Mouse (Mus musculus): ENCODE measurements around the gene Slmap. TPM values are rescaled to one million over a fixed set of nuclear protein-coding genes. Genes with fewer than 3 reads are reported as not detected.

The Slmap gene
- polyA plus RNA-seq, 1 experiment from 2014 or later, result 12.7 TPM

DNA sequence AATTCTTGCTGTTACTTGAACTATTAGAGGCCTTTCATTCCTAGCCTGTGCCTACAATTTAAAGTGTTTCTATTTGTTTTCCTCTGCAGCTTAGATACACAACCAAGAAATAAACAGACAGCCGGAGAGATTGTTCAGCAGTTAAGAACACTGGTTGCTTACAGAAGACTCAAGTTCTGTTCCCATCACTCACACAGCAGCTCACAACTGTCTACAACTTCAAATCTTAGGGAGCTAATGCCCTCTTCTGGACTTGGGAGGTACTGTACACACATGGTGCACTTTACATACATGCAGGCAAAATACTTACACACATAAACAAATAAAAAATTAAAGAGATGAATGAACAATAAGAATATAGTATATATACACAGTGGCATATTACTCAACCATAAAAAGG, 39.7 kb downstream of the Slmap start:
- Histone ChIP-seq H3K4me2 (no peak overlapping the region), H3K36me3 (ENCODE audit: poor library complexity, severe bottlenecking) (no peaks in the 10 kb centered on the region), H3K27ac (no peak overlapping the region), H3K4me1 (no peaks in the 10 kb centered on the region), H3K4me3 (no peak overlapping the region), H3K27me3 (no peaks in the 10 kb centered on the region), H3K9me3 (replicated peaks) (no peaks in the 10 kb centered on the region), H3K9ac (no peak overlapping the region)
- ATAC-seq, result no peak
- 90% methylated on average over 1 of the region's 1 CpGs for WGBS

DNA sequence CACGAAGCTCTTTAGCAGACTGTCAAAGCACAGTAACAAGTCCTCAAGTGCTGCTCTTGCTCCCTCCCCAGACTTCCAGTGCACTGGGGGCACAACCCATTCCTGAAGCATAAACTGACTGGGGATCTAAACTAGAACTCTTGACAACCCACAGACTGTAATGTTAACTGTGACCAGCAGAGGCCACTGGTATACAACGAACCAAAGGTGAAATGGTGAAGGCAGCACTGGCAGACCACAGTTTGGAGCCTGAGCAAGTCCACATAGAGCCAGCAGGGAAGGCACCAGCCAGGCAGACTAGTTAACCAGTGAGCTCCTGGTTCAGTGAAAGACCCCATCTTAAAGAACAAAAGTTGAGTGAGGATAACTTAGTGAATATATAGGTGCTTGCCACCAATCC, 43.6 kb downstream of the Slmap start:
- WGBS, result 27% methylated on average over 2 of the region's 2 CpGs
- H3K36me3 ChIP-seq (ENCODE audit: poor library complexity, severe bottlenecking), result no peaks in the 10 kb centered on the region
- H3K27ac ChIP-seq, result no peak overlapping the region
- H3K9me3 ChIP-seq (replicated peaks), result no peaks in the 10 kb centered on the region
- peak; percentile 73 for ATAC-seq
- H3K4me3 ChIP-seq, result no peak overlapping the region
- H3K27me3 ChIP-seq, result no peaks in the 10 kb centered on the region
- H3K9ac ChIP-seq, result no peak overlapping the region
- H3K4me2 ChIP-seq, result no peak overlapping the region
- H3K4me1 ChIP-seq, result peaks cover 8% of the 10 kb centered on the region; the same call in 1 of the 2 replicates

GRCm38 (mm10) chr14:26488329-26489020, 46.3 kb downstream of the Slmap start:
- no peak for ATAC-seq
- Histone ChIP-seq H3K27ac (no peak overlapping the region), H3K4me2 (no peak overlapping the region), H3K9ac (no peak overlapping the region), H3K9me3 (replicated peaks) (no peaks in the 10 kb centered on the region), H3K27me3 (no peaks in the 10 kb centered on the region), H3K4me3 (no peak overlapping the region), H3K36me3 (ENCODE audit: poor library complexity, severe bottlenecking) (no peaks in the 10 kb centered on the region), H3K4me1 (peaks cover 8% of the 10 kb centered on the region; the same call in 1 of the 2 replicates)
- WGBS, result 67% methylated on average over 9 of the region's 9 CpGs

DNA sequence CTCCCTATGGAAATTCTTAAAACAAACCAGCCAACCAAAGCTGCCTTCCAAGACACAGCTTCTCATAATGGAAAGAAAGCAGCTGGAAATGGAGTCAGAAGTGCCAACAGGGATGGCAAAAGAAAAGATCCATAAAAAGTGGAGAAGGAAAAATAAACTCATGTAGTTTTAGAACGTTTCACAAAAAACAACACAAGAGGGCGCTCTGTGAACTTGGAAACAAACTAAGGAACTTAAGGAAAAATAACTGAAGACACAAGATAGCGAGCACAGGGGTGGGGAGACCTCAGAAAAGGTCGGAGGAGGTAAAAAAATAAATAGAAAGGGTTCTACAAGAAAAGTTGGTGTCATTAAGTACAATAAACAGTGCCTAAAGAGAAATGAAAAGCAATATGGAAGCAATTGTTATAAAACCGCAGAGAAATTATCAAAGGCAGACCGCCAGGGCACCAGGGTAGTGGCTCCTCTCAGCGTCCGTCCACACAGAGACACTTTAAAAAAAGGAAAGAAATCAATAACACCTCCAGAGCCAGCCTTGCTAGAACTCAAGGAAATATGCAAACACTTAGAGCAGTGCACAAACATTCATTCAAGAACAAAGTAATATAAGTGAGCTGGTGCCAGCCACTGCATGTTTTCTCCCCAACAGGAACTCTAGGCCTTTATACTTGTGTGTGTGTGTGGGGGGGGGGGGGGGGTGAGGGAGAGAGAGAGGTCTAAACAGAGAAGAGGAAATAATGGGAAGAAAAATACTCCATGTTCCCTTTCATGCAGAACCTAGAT, 48.1 kb downstream of the Slmap start:
- H3K4me1 ChIP-seq, result peaks cover 8% of the 10 kb centered on the region; the same call in 1 of the 2 replicates
- no peaks in the 10 kb centered on the region for H3K9me3 ChIP-seq (replicated peaks)
- H3K4me2 ChIP-seq, result no peak overlapping the region
- H3K9ac ChIP-seq, result no peak overlapping the region
- no peak overlapping the region for H3K4me3 ChIP-seq
- no peak for ATAC-seq
- WGBS, result 47% methylated on average over 8 of the region's 8 CpGs
- H3K27ac ChIP-seq, result no peak overlapping the region
- no peaks in the 10 kb centered on the region for H3K27me3 ChIP-seq
- no peaks in the 10 kb centered on the region for H3K36me3 ChIP-seq (ENCODE audit: poor library complexity, severe bottlenecking)

DNA sequence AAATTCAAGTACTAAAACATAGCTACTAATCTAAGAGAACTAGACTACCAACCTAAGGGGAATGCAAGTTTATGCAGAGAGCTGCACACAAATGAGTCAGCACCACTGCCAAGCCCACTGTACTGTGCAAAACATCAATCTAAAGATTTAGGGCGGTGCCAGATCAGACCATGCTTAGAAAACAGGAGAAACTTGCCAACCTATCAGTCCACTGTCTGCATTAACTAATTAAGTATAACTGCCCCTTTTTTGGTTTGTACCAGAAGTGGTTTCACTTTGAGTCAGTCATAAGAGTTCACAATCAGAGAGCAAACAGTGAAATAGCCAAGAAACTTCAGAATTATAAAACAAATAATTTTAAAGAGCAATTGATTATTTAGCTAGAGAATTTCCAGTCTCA, 53.3 kb downstream of the Slmap start:
- no peak overlapping the region for H3K4me3 ChIP-seq
- H3K4me1 ChIP-seq, result peaks cover 4% of the 10 kb centered on the region
- no peak overlapping the region for H3K9ac ChIP-seq
- H3K36me3 ChIP-seq (ENCODE audit: poor library complexity, severe bottlenecking), result no peaks in the 10 kb centered on the region
- H3K27me3 ChIP-seq, result no peaks in the 10 kb centered on the region
- no peaks in the 10 kb centered on the region for H3K9me3 ChIP-seq (replicated peaks)
- no peak overlapping the region for H3K27ac ChIP-seq
- WGBS, result 97% methylated on average over 1 of the region's 1 CpGs
- H3K4me2 ChIP-seq, result no peak overlapping the region
- ATAC-seq, result no peak

- ATAC-seq, result no peak
- H3K4me3 ChIP-seq, result no peak overlapping the region
- no peaks in the 10 kb centered on the region for H3K36me3 ChIP-seq (ENCODE audit: poor library complexity, severe bottlenecking)
- 94% methylated on average over 5 of the region's 5 CpGs for WGBS
- no peak overlapping the region for H3K27ac ChIP-seq
- no peak overlapping the region for H3K9ac ChIP-seq
- no peaks in the 10 kb centered on the region for H3K27me3 ChIP-seq
- no peaks in the 10 kb centered on the region for H3K9me3 ChIP-seq (replicated peaks)
- peaks cover 4% of the 10 kb centered on the region for H3K4me1 ChIP-seq
- H3K4me2 ChIP-seq, result no peak overlapping the region
Measured at GRCm38 (mm10) chr14:26477738-26478137, 57.0 kb downstream of the Slmap start.

- no peak overlapping the region for H3K27ac ChIP-seq
- no peaks in the 10 kb centered on the region for H3K9me3 ChIP-seq (replicated peaks)
- peaks cover 4% of the 10 kb centered on the region for H3K4me1 ChIP-seq
- no peaks in the 10 kb centered on the region for H3K36me3 ChIP-seq (ENCODE audit: poor library complexity, severe bottlenecking)
- H3K4me2 ChIP-seq, result no peak overlapping the region
- no peaks in the 10 kb centered on the region for H3K27me3 ChIP-seq
- WGBS, result 91% methylated on average over 2 of the region's 2 CpGs
- no peak for ATAC-seq
- H3K4me3 ChIP-seq, result no peak overlapping the region
- no peak overlapping the region for H3K9ac ChIP-seq
Measured at GRCm38 (mm10) chr14:26476391-26476790, 58.3 kb downstream of the Slmap start.

DNA sequence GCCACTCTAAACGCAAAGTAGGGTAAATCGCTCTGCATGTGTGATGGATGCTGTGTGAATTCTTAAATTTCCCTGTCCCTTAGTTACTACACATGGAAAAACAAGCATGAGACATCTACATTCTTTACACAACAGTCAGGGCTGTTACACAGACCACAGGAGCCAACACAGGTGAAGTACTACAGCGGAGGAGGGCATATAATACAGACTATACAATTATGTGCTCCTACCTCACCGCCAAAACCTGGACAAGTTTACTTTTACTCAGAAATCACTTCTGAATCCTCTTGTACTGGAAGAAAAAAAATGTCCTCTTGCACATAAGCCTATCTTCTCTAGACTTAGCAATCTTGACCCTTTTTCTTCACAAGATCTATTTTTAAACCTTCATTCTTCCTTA, 66.8 kb downstream of the Slmap start:
- H3K36me3 ChIP-seq (ENCODE audit: poor library complexity, severe bottlenecking), result peaks cover 3% of the 10 kb centered on the region; the same call in 1 of the 2 replicates
- 0 out of 2 replicates have a peak, but pooled peaks cover 2% of the 10 kb centered on the region for H3K4me1 ChIP-seq
- H3K27me3 ChIP-seq, result no peaks in the 10 kb centered on the region
- no peak for ATAC-seq
- no peaks in the 10 kb centered on the region for H3K9me3 ChIP-seq (replicated peaks)
- H3K4me3 ChIP-seq, result no peak overlapping the region
- H3K4me2 ChIP-seq, result no peak overlapping the region
- no peak overlapping the region for H3K9ac ChIP-seq
- no peak overlapping the region for H3K27ac ChIP-seq
- 96% methylated on average over 4 of the region's 4 CpGs for WGBS

DNA sequence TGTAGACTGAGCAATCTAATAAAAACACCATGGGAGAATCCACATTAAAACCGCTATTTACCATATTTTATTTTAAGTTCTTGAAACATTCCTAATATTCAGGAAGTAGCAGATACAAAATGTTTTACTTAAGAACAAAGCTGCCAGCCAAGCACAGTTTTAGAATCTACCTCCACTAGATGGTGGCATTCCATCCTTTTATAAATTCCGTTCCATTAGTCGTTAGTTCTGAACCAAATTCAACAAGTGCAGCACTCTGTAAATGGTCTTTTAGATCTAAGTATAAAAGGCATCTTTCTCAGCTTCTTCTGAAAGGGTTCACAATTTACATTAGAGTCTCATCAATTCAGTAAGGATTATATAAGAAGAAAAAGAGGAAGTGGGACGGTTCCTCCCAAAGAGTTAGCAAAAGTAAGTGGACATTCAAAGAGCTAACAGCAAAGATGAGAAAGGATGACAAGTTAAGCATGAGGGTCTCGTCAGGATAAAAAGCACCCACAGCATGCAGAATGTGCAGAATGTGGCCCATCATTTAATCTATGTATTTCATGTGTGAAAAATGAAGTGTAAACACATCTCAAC, 68.1 kb downstream of the Slmap start:
- Histone ChIP-seq H3K36me3 (ENCODE audit: poor library complexity, severe bottlenecking) (peaks cover 10% of the 10 kb centered on the region; the same call in 1 of the 2 replicates), H3K4me1 (0 out of 2 replicates have a peak, but pooled peaks cover 2% of the 10 kb centered on the region), H3K4me3 (no peak overlapping the region), H3K27me3 (no peaks in the 10 kb centered on the region), H3K27ac (no peak overlapping the region), H3K4me2 (no peak overlapping the region), H3K9ac (no peak overlapping the region), H3K9me3 (replicated peaks) (no peaks in the 10 kb centered on the region)
- ATAC-seq, result no peak
- WGBS, result 47% methylated on average over 5 of the region's 5 CpGs

DNA sequence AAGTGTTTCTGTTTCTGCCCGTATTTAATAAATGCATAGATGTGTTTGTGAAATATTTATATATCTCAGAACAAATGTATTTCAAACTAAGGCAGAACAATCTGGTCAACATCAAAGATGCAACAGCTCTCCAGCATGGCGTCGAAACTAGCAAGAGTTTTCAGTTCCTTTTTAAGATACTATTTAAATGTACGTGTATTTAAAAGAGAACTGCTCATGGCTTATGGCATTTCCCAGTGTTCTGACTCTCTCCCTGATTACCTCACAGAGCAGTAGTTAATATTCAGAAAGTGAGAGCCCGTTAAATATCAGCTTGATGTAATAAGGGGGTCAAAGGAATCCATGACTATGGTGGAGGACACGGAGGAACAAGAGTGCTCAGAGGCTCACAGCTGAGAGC, 68.8 kb downstream of the Slmap start:
- WGBS, result 70% methylated on average over 6 of the region's 6 CpGs
- no peak overlapping the region for H3K4me2 ChIP-seq
- H3K9me3 ChIP-seq (replicated peaks), result no peaks in the 10 kb centered on the region
- H3K27me3 ChIP-seq, result no peaks in the 10 kb centered on the region
- H3K9ac ChIP-seq, result no peak overlapping the region
- no peak overlapping the region for H3K27ac ChIP-seq
- no peak overlapping the region for H3K4me3 ChIP-seq
- peaks cover 16% of the 10 kb centered on the region for H3K36me3 ChIP-seq (ENCODE audit: poor library complexity, severe bottlenecking)
- ATAC-seq, result no peak
- 0 out of 2 replicates have a peak, but pooled peaks cover 2% of the 10 kb centered on the region for H3K4me1 ChIP-seq

DNA sequence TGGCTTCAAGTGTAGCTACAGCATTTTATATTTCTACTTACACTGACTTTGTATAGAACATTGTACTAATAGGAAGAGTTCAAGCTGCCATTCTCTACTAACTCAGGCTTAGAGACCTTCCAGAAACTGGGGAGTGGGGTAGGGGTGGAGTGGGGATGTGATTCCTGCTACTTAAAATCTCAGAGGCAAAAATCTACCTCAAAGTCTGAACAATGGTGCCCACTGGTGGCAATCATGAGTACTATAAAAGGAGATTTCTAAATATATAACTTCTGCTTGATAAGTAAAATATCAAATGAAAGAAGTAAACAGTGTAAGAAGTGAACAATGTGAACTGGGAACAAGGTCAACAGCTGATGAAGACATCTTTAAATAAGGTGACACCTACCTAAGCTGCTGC, 75.2 kb downstream of the Slmap start:
- Histone ChIP-seq H3K27me3 (no peaks in the 10 kb centered on the region), H3K36me3 (ENCODE audit: poor library complexity, severe bottlenecking) (peaks cover 30% of the 10 kb centered on the region), H3K4me1 (no peaks in the 10 kb centered on the region), H3K9me3 (replicated peaks) (no peaks in the 10 kb centered on the region), H3K4me3 (no peak overlapping the region), H3K9ac (no peak overlapping the region), H3K4me2 (no peak overlapping the region), H3K27ac (no peak overlapping the region)
- no peak for ATAC-seq

DNA sequence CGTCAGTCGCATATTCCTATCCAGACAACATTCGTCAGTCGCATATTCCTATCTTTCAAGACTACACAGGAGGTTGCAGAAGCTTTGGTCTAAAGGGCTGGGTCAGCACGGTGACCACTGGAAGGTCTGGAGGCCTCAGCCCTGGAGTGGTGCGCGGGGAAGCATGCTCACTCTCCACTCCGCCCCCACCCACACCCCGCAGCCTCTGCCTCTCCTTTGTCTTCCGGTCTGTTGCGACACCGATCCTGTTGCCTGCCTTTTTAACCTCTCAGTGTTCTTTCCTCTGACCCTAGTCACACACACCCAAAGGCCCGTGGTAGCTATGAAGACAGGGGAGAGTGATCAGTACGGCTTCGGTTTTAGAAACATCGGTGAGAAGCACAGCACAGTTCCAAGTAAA, 79.9 kb downstream of the Slmap start:
- Histone ChIP-seq H3K27ac (no peak overlapping the region), H3K9me3 (replicated peaks) (no peaks in the 10 kb centered on the region), H3K4me3 (no peak overlapping the region), H3K4me2 (no peak overlapping the region), H3K36me3 (ENCODE audit: poor library complexity, severe bottlenecking) (peaks cover 9% of the 10 kb centered on the region; the same call in 1 of the 2 replicates), H3K27me3 (no peaks in the 10 kb centered on the region), H3K9ac (no peak overlapping the region), H3K4me1 (peaks cover 8% of the 10 kb centered on the region)
- ATAC-seq, result no peak
- WGBS, result 54% methylated on average over 16 of the region's 16 CpGs
